Mouse (Mus musculus) lung, postnatal 0 days (tissue): ENCODE results near the gene Bex6. TPM values are rescaled to one million over a fixed set of nuclear protein-coding genes. Genes with fewer than 3 reads are reported as not detected.
"Not testable (repeated sequence)": the region's sequence is repeated elsewhere in the genome, so short reads cannot be mapped to it uniquely, and the experiment has no call there.

Experiments used
- ATAC-seq: fragments of 200-750 bp; cut with Nextera tagmentation; 2 replicates; pipeline ENCODE4 v1.8.0; 2017; ENCODE audit warnings: moderate library complexity
- DNase-seq: peaks from one replicate; pipeline ENCODE4 v3.0.0-alpha.2; 2016; ENCODE audit warnings: low spot score
- H3K27ac ChIP-seq: fragments of 300-500 bp; sonication (generic); 2 replicates; pipeline ENCODE4 v1.5.1; 2014; ENCODE audit warnings: antibody characterized with exemption, mild to moderate bottlenecking, low read length, mixed read lengths
- H3K27me3 ChIP-seq: fragments of 300-500 bp; sonication (generic); replicated peaks from 2 replicates; pipeline ENCODE4 v1.6.1; 2014; ENCODE audit warnings: low read length, mixed read lengths; ENCODE audit not compliant: insufficient read depth
- H3K36me3 ChIP-seq: fragments of 300-500 bp; sonication (generic); 2 replicates; pipeline ENCODE4 v1.6.1; 2014; ENCODE audit warnings: low read length, mixed read lengths; ENCODE audit not compliant: insufficient read depth
- H3K4me1 ChIP-seq: fragments of 300-500 bp; sonication (generic); 2 replicates; pipeline ENCODE4 v1.6.1; 2014; ENCODE audit warnings: antibody characterized with exemption, low read depth, low read length, mixed read lengths; ENCODE audit not compliant: insufficient read depth
- H3K4me2 ChIP-seq: fragments of 300-500 bp; sonication (generic); replicated peaks from 2 replicates; pipeline ENCODE4 v1.6.1; 2014; ENCODE audit warnings: low read depth, mild to moderate bottlenecking, low read length, moderate library complexity, mixed read lengths
- H3K4me3 ChIP-seq: fragments of 300-500 bp; sonication (generic); 2 replicates; pipeline ENCODE4 v1.5.1; 2014; ENCODE audit warnings: low read depth, low read length
- H3K9ac ChIP-seq: fragments of 300-500 bp; sonication (generic); replicated peaks from 2 replicates; pipeline ENCODE4 v1.6.1; 2014; ENCODE audit warnings: low read depth, mild to moderate bottlenecking
- H3K9me3 ChIP-seq: fragments of 300-500 bp; sonication (generic); 2 replicates; pipeline ENCODE4 v1.6.1; 2016; ENCODE audit warnings: low read length, mixed read lengths
- CTCF ChIP-seq: IDR thresholded peaks from 2 replicates; pipeline ENCODE4 v1.5.1; 2016; ENCODE audit warnings: antibody characterized with exemption, mild to moderate bottlenecking
- EP300 ChIP-seq: IDR thresholded peaks from 2 replicates; pipeline ENCODE4 v1.6.1; 2016; ENCODE audit warnings: antibody characterized with exemption, mild to moderate bottlenecking, control low read depth
- WGBS: fragments of 180-500 bp; shearing (Covaris S2); extraction: QIAGEN DNeasy Blood & Tissue Kit; methylation state at CpG from one replicate; pipeline ENCODE4 v1.1.7; 2014; 5-methylcytosine and 5-hydroxymethylcytosine counted together
- polyA plus RNA-seq: library from polyadenylated mRNA; unstranded; fragments of >200 nt; fragmentation: Nextera tagmentation; extraction: Ambion mirVana; gene quantifications from 2 replicates; pipeline ENCODE4 v1.2.1, GENCODE M21; 2015

Gene Bex6
- polyA plus RNA-seq, 1 experiment from 2014 or later: 0.18 TPM

DNA sequence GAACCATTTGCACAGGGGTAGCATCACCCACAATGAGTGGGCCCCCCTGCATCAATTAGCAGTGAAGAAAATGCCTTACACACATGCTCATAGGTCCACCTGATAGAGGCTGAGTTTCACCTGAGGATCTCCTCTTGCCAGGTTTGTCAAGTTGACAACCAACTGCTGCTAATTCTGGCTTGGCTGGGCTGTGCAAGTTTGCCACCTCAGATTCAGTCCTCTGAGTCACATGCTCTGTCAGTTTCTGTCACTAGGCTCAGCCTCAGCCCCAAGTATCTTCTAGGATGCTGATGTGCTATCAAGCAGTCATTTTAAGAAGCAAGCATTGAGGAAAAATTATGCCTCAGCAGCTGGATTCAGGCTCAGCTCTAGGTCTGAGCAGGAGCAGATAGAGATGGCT, 34.5 kb downstream of the Bex6 start:
- Histone ChIP-seq H3K36me3 (no peaks in the 10 kb centered on the region), H3K4me3 (no peak overlapping the region), H3K9me3 (no peaks in the 10 kb centered on the region), H3K9ac (no peak overlapping the region), H3K27me3 (no peaks in the 10 kb centered on the region), H3K27ac (no peak overlapping the region), H3K4me2 (no peak overlapping the region), H3K4me1 (no peaks in the 10 kb centered on the region)
- no peak for DNase-seq
- no peak for ATAC-seq
- TF ChIP-seq CTCF: no peak
- TF ChIP-seq EP300: no peak

GRCm38 (mm10) chr16:32214804-32215576, 35.4 kb downstream of the Bex6 start:
- Histone ChIP-seq H3K9ac (no peak overlapping the region), H3K27me3 (no peaks in the 10 kb centered on the region), H3K4me1 (no peaks in the 10 kb centered on the region), H3K4me3 (no peak overlapping the region), H3K9me3 (no peaks in the 10 kb centered on the region), H3K27ac (no peak overlapping the region), H3K36me3 (no peaks in the 10 kb centered on the region), H3K4me2 (no peak overlapping the region)
- no peak for ATAC-seq
- TF ChIP-seq CTCF (no peak), EP300 (no peak)
- peak; percentile 20 for DNase-seq
- 65% methylated on average over 17 of the region's 17 CpGs for WGBS

GRCm38 (mm10) chr16:32221803-32222202, 42.2 kb downstream of the Bex6 start:
- no peak for DNase-seq
- no peaks in the 10 kb centered on the region for H3K9me3 ChIP-seq
- no peak overlapping the region for H3K4me3 ChIP-seq
- no peaks in the 10 kb centered on the region for H3K4me1 ChIP-seq
- no peaks in the 10 kb centered on the region for H3K27me3 ChIP-seq
- TF ChIP-seq CTCF: no peak
- no peak for TF ChIP-seq EP300
- H3K36me3 ChIP-seq: no peaks in the 10 kb centered on the region
- H3K9ac ChIP-seq: no peak overlapping the region
- WGBS: 76% methylated on average over 4 of the region's 4 CpGs
- no peak overlapping the region for H3K4me2 ChIP-seq
- no peak overlapping the region for H3K27ac ChIP-seq
- no peak for ATAC-seq

DNA sequence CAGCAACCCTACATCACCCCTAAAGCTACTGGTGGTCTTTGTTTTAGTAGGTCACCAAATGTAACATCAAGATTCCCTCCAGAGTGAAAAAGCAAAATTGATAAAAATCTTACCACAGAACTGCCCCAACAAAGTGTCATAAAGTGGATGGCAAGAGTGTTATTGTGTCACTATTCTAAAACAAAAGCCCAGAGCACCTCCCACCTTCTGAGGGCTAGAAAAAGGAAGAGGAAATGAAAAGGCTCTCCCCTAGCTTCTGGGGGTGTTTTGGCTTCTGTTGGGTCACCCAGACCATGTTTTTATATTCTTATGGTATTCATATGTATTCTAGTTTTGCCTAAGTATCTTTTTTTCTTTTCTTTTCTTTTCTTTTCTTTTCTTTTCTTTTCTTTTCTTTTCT, 42.8 kb downstream of the Bex6 start:
- no peaks in the 10 kb centered on the region for H3K27me3 ChIP-seq
- DNase-seq (no peak), ATAC-seq (no peak)
- H3K4me1 ChIP-seq: no peaks in the 10 kb centered on the region
- no peaks in the 10 kb centered on the region for H3K36me3 ChIP-seq
- TF ChIP-seq EP300: no peak
- no peak for TF ChIP-seq CTCF
- no peaks in the 10 kb centered on the region for H3K9me3 ChIP-seq
- no peak overlapping the region for H3K4me2 ChIP-seq
- no peak overlapping the region for H3K27ac ChIP-seq
- H3K4me3 ChIP-seq: no peak overlapping the region
- no peak overlapping the region for H3K9ac ChIP-seq

- H3K27me3 ChIP-seq, H3K4me3 ChIP-seq, ATAC-seq, H3K9ac ChIP-seq, H3K4me2 ChIP-seq, H3K4me1 ChIP-seq, H3K27ac ChIP-seq, H3K9me3 ChIP-seq: not testable (repeated sequence)
- H3K36me3 ChIP-seq: peaks cover 12% of the 10 kb centered on the region; the same call in 1 of the 2 replicates
- 68% methylated on average over 3 of the region's 3 CpGs for WGBS
- peak; percentile 19 for DNase-seq
Measured at GRCm38 (mm10) chr16:32232050-32232449, 52.4 kb downstream of the Bex6 start.

Other genes starting within 250 kb of the Bex6 start
- gene Pigz, start 246.0 kb upstream of the Bex6 start, polyA plus RNA-seq: 0.30 and 0.63 TPM in 2 replicates
- 79.7 and 82.8 TPM in 2 replicates for gene 0610012G03Rik, start 231.3 kb upstream of the Bex6 start, polyA plus RNA-seq
- 38.6 and 48.5 TPM in 2 replicates for gene Ncbp2, start 231.3 kb upstream of the Bex6 start, polyA plus RNA-seq
- 5.5 and 6.0 TPM in 2 replicates for gene Senp5, start 176.5 kb upstream of the Bex6 start, polyA plus RNA-seq
- gene Pak2, start 100.5 kb upstream of the Bex6 start, polyA plus RNA-seq: 25.8 and 30.6 TPM in 2 replicates
- gene Pigx, start 80.1 kb upstream of the Bex6 start, polyA plus RNA-seq: 57.7 and 61.4 TPM in 2 replicates
- 17.3 and 21.6 TPM in 2 replicates for gene Cep19, start 80.0 kb upstream of the Bex6 start, polyA plus RNA-seq
- 31.5 and 43.5 TPM in 2 replicates for gene Nrros, start 14.2 kb upstream of the Bex6 start, polyA plus RNA-seq
- 7.9 and 9.2 TPM in 2 replicates for gene Fbxo45, start 67.3 kb downstream of the Bex6 start, polyA plus RNA-seq
- 15.3 and 16.1 TPM in 2 replicates for gene Wdr53, start 67.4 kb downstream of the Bex6 start, polyA plus RNA-seq
- 0.10 TPM in 1 of 2 replicates, not detected in the other for gene Smco1, start 91.6 kb downstream of the Bex6 start, polyA plus RNA-seq
- gene Rnf168, start 97.6 kb downstream of the Bex6 start, polyA plus RNA-seq: 16.5 and 18.6 TPM in 2 replicates
- gene Ubxn7, start 152.4 kb downstream of the Bex6 start, polyA plus RNA-seq: 12.9 and 13.2 TPM in 2 replicates
- not detected in 2 replicates for gene Tm4sf19, start 220.7 kb downstream of the Bex6 start, polyA plus RNA-seq
- gene Tctex1d2, start 239.9 kb downstream of the Bex6 start, polyA plus RNA-seq: 24.0 and 24.6 TPM in 2 replicates